Mouse (Mus musculus): ENCODE data around the gene Gm20388.

Gene Gm20388

GRCm38 (mm10) chr8:120404609-120405036 lies 494.0 kb downstream of the Gm20388 start:
- peak; percentile 26 to 61 for DNase-seq

GRCm38 (mm10) chr8:120406008-120406632 lies 495.5 kb downstream of the Gm20388 start:
- DNase-seq: no peak

GRCm38 (mm10) chr8:120407701-120408240 lies 497.1 kb downstream of the Gm20388 start:
- DNase-seq: peak in 1 of 2 experiments; percentile 35

- DNase-seq: no peak
These were observed 497.9 kb downstream of the Gm20388 start for GRCm38 (mm10) chr8:120408241-120409215.

- DNase-seq: no peak
These were observed 498.9 kb downstream of the Gm20388 start for GRCm38 (mm10) chr8:120409371-120410013.

- DNase-seq: no peak
These were observed 500.4 kb downstream of the Gm20388 start for GRCm38 (mm10) chr8:120411059-120411458.

- DNase-seq: no peak
These were observed 501.2 kb downstream of the Gm20388 start for GRCm38 (mm10) chr8:120411862-120412261.

- no peak for DNase-seq
These were observed 501.7 kb downstream of the Gm20388 start for GRCm38 (mm10) chr8:120412357-120412756.

GRCm38 (mm10) chr8:120412911-120413625 lies 502.4 kb downstream of the Gm20388 start:
- DNase-seq: no peak

GRCm38 (mm10) chr8:120413626-120413988 lies 503.0 kb downstream of the Gm20388 start:
- DNase-seq: no peak

GRCm38 (mm10) chr8:120414216-120414615 lies 503.6 kb downstream of the Gm20388 start:
- DNase-seq: no peak

- no peak for DNase-seq
These were observed 504.8 kb downstream of the Gm20388 start for GRCm38 (mm10) chr8:120415474-120415873.

GRCm38 (mm10) chr8:120416173-120416521 lies 505.5 kb downstream of the Gm20388 start:
- no peak for DNase-seq

GRCm38 (mm10) chr8:120416522-120417394 lies 506.1 kb downstream of the Gm20388 start:
- DNase-seq: peak; percentile 87 to 93

GRCm38 (mm10) chr8:120418188-120418587 lies 507.5 kb downstream of the Gm20388 start:
- DNase-seq: peak in 1 of 2 experiments; percentile 53

GRCm38 (mm10) chr8:120419675-120420074 lies 509.0 kb downstream of the Gm20388 start:
- no peak for DNase-seq

- no peak for DNase-seq
These were observed 509.6 kb downstream of the Gm20388 start for GRCm38 (mm10) chr8:120420226-120420625.

GRCm38 (mm10) chr8:120421638-120422037 lies 511.0 kb downstream of the Gm20388 start:
- DNase-seq: no peak

- DNase-seq: no peak
These were observed 511.6 kb downstream of the Gm20388 start for GRCm38 (mm10) chr8:120422236-120422635.

- no peak for DNase-seq
These were observed 512.9 kb downstream of the Gm20388 start for GRCm38 (mm10) chr8:120423576-120423975.

GRCm38 (mm10) chr8:120424829-120425198 lies 514.2 kb downstream of the Gm20388 start:
- DNase-seq: no peak

Data from kidney, adult 8-10 months (tissue).